Mouse (Mus musculus): Measurements from ENCODE around the gene Mill2. TPM values are rescaled to one million over a fixed set of nuclear protein-coding genes. Genes with fewer than 3 reads are reported as not detected.
A peak's percentile ranks its signal among the peaks of the same experiment; 100 is the strongest.

The Mill2 gene
- polyA plus RNA-seq, 1 experiment from 2014 or later = 0.34 TPM

GRCm38 (mm10) chr7:18909797-18910196, 70.0 kb downstream of the Mill2 start:
- H3K9ac ChIP-seq = peak overlapping the region; percentile 62
- no peaks in the 10 kb centered on the region for H3K36me3 ChIP-seq (ENCODE audit: poor library complexity, severe bottlenecking)
- H3K9me3 ChIP-seq (replicated peaks) = no peaks in the 10 kb centered on the region
- H3K4me2 ChIP-seq = peak overlapping the region; percentile 65
- no peaks in the 10 kb centered on the region for H3K27me3 ChIP-seq
- H3K27ac ChIP-seq = no peak overlapping the region
- H3K4me1 ChIP-seq = peaks cover 27% of the 10 kb centered on the region
- ATAC-seq = no peak
- peak overlapping the region; percentile 61 for H3K4me3 ChIP-seq
- 7% methylated on average over 17 of the region's 17 CpGs for WGBS

GRCm38 (mm10) chr7:18910241-18910831, 70.6 kb downstream of the Mill2 start, which contains the start of gene Ccdc61:
TSS of gene Ccdc61 (minus strand) at chr7:18910415.
- Histone ChIP-seq H3K36me3 (ENCODE audit: poor library complexity, severe bottlenecking) (no peaks in the 10 kb centered on the region), H3K4me2 (peak within 1 kb of the TSS; percentile 65), H3K4me3 (peak within 1 kb of the TSS; percentile 61), H3K9ac (peak within 1 kb of the TSS; percentile 62), H3K27me3 (no peaks in the 10 kb centered on the region), H3K9me3 (replicated peaks) (no peaks in the 10 kb centered on the region), H3K27ac (0 out of 2 replicates have a peak within 1 kb of the TSS, but pooled peaks have one; percentile 28), H3K4me1 (peaks cover 27% of the 10 kb centered on the region)
- WGBS = 0% methylated on average over 33 of the region's 33 CpGs
- ATAC-seq = peak; percentile 100

Other genes with a start within 250 kb of the Mill2 start
- not detected in 2 replicates for gene Psg23, start 223.5 kb upstream of the Mill2 start, polyA plus RNA-seq (2015; fragmentation: Nextera tagmentation; extraction: Ambion mirVana)
- gene Psg21, start 183.2 kb upstream of the Mill2 start, polyA plus RNA-seq (2015; fragmentation: Nextera tagmentation; extraction: Ambion mirVana) = not detected in 2 replicates
- not detected in 2 replicates for gene Psg20, start 153.8 kb upstream of the Mill2 start, polyA plus RNA-seq (2015; fragmentation: Nextera tagmentation; extraction: Ambion mirVana)
- gene Psg22, start 121.9 kb upstream of the Mill2 start, polyA plus RNA-seq (2015; fragmentation: Nextera tagmentation; extraction: Ambion mirVana) = not detected in 2 replicates
- not detected in 2 replicates for gene Psg19, start 41.4 kb upstream of the Mill2 start, polyA plus RNA-seq (2015; fragmentation: Nextera tagmentation; extraction: Ambion mirVana)
- not detected in 2 replicates for gene Psg17, start 18.4 kb upstream of the Mill2 start, polyA plus RNA-seq (2015; fragmentation: Nextera tagmentation; extraction: Ambion mirVana)
- 7.4 and 8.2 TPM in 2 replicates for gene Pglyrp1, start 31.4 kb downstream of the Mill2 start, polyA plus RNA-seq (2015; fragmentation: Nextera tagmentation; extraction: Ambion mirVana)
- gene Ccdc61, start 70.4 kb downstream of the Mill2 start, polyA plus RNA-seq (2015; fragmentation: Nextera tagmentation; extraction: Ambion mirVana) = 25.6 and 27.9 TPM in 2 replicates
- 12.3 and 13.7 TPM in 2 replicates for gene Nova2, start 85.9 kb downstream of the Mill2 start, polyA plus RNA-seq (2015; fragmentation: Nextera tagmentation; extraction: Ambion mirVana)
- gene Nanos2, start 147.4 kb downstream of the Mill2 start, polyA plus RNA-seq (2015; fragmentation: Nextera tagmentation; extraction: Ambion mirVana) = 0.68 and 0.69 TPM in 2 replicates
- gene Mypop, start 151.3 kb downstream of the Mill2 start, polyA plus RNA-seq (2015; fragmentation: Nextera tagmentation; extraction: Ambion mirVana) = 2.8 TPM in 2 replicates
- 22.1 and 23.3 TPM in 2 replicates for gene Irf2bp1, start 164.1 kb downstream of the Mill2 start, polyA plus RNA-seq (2015; fragmentation: Nextera tagmentation; extraction: Ambion mirVana)
- gene Foxa3, start 183.6 kb downstream of the Mill2 start, polyA plus RNA-seq (2015; fragmentation: Nextera tagmentation; extraction: Ambion mirVana) = not detected in 2 replicates
- 34.3 and 36.7 TPM in 2 replicates for gene Sympk, start 184.4 kb downstream of the Mill2 start, polyA plus RNA-seq (2015; fragmentation: Nextera tagmentation; extraction: Ambion mirVana)
- gene Rsph6a, start 214.7 kb downstream of the Mill2 start, polyA plus RNA-seq (2015; fragmentation: Nextera tagmentation; extraction: Ambion mirVana) = not detected in 2 replicates
- gene Dmwd, start 236.3 kb downstream of the Mill2 start, polyA plus RNA-seq (2015; fragmentation: Nextera tagmentation; extraction: Ambion mirVana) = 20.6 and 22.6 TPM in 2 replicates
- gene Dmpk, start 243.9 kb downstream of the Mill2 start, polyA plus RNA-seq (2015; fragmentation: Nextera tagmentation; extraction: Ambion mirVana) = 8.3 and 9.4 TPM in 2 replicates